Mouse (Mus musculus) erythroblast, embryonic 14.5 days (primary cell): Measurements from ENCODE around the gene Ptprs.

ENCODE experiments used
- GATA1 ChIP-seq: IDR thresholded peaks from 2 replicates; pipeline ENCODE4 v1.6.1; 2012; ENCODE audit warnings: low read length, inconsistent platforms, mixed read lengths
- TAL1 ChIP-seq: IDR thresholded peaks from 3 replicates; pipeline ENCODE4 v1.6.1; 2012; ENCODE audit warnings: low read length, inconsistent platforms, mixed read lengths

DNA sequence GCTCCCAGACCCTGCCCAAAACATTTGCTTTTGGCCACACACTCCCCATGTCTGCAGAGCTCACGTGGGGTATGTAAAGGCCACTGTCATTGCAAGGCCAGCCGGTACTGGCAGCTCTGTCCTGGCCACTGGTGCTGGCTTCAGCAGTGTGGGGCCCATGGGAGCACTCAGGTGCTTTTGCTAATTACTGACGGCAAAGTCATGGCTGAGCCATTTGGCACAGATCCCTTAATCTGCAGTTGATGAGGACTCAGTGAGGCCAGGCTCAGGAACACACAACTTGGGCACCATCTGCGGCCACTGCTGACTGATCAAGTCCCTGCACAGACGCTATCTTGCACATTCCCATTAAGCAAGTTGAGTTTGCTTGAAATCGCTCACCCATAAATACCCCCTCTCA lies 91.4 kb downstream of the Ptprs start:
- TF ChIP-seq GATA1 (no peak), TAL1 (no peak)
